Mouse (Mus musculus) CH12.LX (cell line): ENCODE measurements around the gene Fosb. TPM values are rescaled to one million over a fixed set of nuclear protein-coding genes. Genes with fewer than 3 reads are reported as not detected.
A peak's percentile ranks its signal among the peaks of the same experiment; 100 is the strongest.

ENCODE experiments used
- DNase-seq: peaks from one replicate; pipeline ENCODE4 v3.0.0-alpha.2; 2013; ENCODE audit errors: extremely low read depth
- H3K27ac ChIP-seq: 2 replicates; pipeline ENCODE4 v1.5.1; 2012; ENCODE audit warnings: low read depth, mild to moderate bottlenecking, control low read depth, moderate library complexity; ENCODE audit not compliant: insufficient read depth
- H3K27me3 ChIP-seq: replicated peaks from 2 replicates; pipeline ENCODE3; 2012; ENCODE audit warnings: inconsistent platforms
- H3K36me3 ChIP-seq, 2 experiments: replicated peaks in 1 of 2; 2 replicates each; pipeline versions ENCODE3 to v1.6.1; 2012; ENCODE audit warnings: inconsistent platforms in 1 of 2, low read length in 1 of 2, mild to moderate bottlenecking in 1 of 2, mixed read lengths in 1 of 2, moderate library complexity in 1 of 2; ENCODE audit not compliant: control insufficient read depth in 1 of 2, insufficient read depth in 1 of 2
- H3K4me1 ChIP-seq, 2 experiments: 2 replicates each; pipeline ENCODE4 v1.6.1; 2012; ENCODE audit warnings: inconsistent platforms in 1 of 2, moderate library complexity in 1 of 2; ENCODE audit not compliant: insufficient read depth in 2 of 2, control insufficient read depth in 1 of 2
- H3K4me2 ChIP-seq: 2 replicates; pipeline ENCODE4 v1.6.1; 2012; ENCODE audit warnings: low read depth, mild to moderate bottlenecking, control low read depth; ENCODE audit not compliant: poor library complexity, insufficient read depth, severe bottlenecking
- H3K4me3 ChIP-seq, 3 experiments: fragments of 150-350 bp in 1 of 3; sonication (generic) in 1 of 3; replicated peaks in 1 of 3; 2 replicates each; pipeline versions ENCODE3 to v1.5.1; 2011 to 2012; ENCODE audit warnings: low read depth in 2 of 3, low read length in 2 of 3, mild to moderate bottlenecking in 2 of 3, moderate library complexity in 2 of 3, control low read depth in 1 of 3, improper control_type of control experiment in 1 of 3, inconsistent platforms in 1 of 3, mixed read lengths in 1 of 3; ENCODE audit not compliant: poor library complexity in 1 of 3
- H3K79me2 ChIP-seq: replicated peaks from 2 replicates; pipeline ENCODE4 v1.6.1; 2012; ENCODE audit warnings: mild to moderate bottlenecking, moderate library complexity; ENCODE audit not compliant: control insufficient read depth, poor library complexity, insufficient read depth, severe bottlenecking; ENCODE audit errors: extremely low read depth
- H3K9ac ChIP-seq: 2 replicates; pipeline ENCODE4 v1.6.1; 2012; ENCODE audit warnings: low read depth, mild to moderate bottlenecking, control low read depth, moderate library complexity; ENCODE audit not compliant: insufficient read depth
- H3K9me3 ChIP-seq: replicated peaks from 2 replicates; pipeline ENCODE3; 2012; ENCODE audit warnings: low read length, inconsistent platforms, mixed read lengths
- BHLHE40 ChIP-seq: IDR thresholded peaks from 2 replicates; pipeline ENCODE4 v1.6.1; 2011; ENCODE audit warnings: mild to moderate bottlenecking, low read depth, low read length, improper control_type of control experiment
- CHD1 ChIP-seq: IDR thresholded peaks from 2 replicates; pipeline ENCODE4 v1.6.1; 2012; ENCODE audit warnings: low read depth, low read length, improper control_type of control experiment, inconsistent platforms
- CHD2 ChIP-seq: IDR thresholded peaks from 2 replicates; pipeline ENCODE4 v1.6.1; 2011; ENCODE audit warnings: low read length, improper control_type of control experiment
- E2F4 ChIP-seq: IDR thresholded peaks from 2 replicates; pipeline ENCODE4 v1.6.1; 2011; ENCODE audit warnings: low read depth, low read length, improper control_type of control experiment; ENCODE audit not compliant: insufficient replicate concordance
- ELF1 ChIP-seq: IDR thresholded peaks from 2 replicates; pipeline ENCODE4 v1.6.1; 2014; ENCODE audit warnings: low read depth, mild to moderate bottlenecking, inconsistent platforms, low read length, improper control_type of control experiment
- EP300 ChIP-seq: IDR thresholded peaks from 2 replicates; pipeline ENCODE4 v1.6.1; 2011; ENCODE audit warnings: low read length, improper control_type of control experiment
- ETS1 ChIP-seq: conservative IDR thresholded peaks from 2 replicates; pipeline ENCODE4 v1.6.1; 2012; ENCODE audit warnings: low read depth, mild to moderate bottlenecking, inconsistent platforms, low read length, improper control_type of control experiment, moderate library complexity
- IRF4 ChIP-seq: IDR thresholded peaks from 2 replicates; pipeline ENCODE4 v1.6.1; 2014; ENCODE audit warnings: low read depth, mild to moderate bottlenecking, inconsistent platforms, low read length, improper control_type of control experiment
- JUN ChIP-seq: IDR thresholded peaks from 2 replicates; pipeline ENCODE4 v1.6.1; 2011; ENCODE audit warnings: low read depth, mild to moderate bottlenecking, low read length, improper control_type of control experiment, moderate library complexity; ENCODE audit not compliant: insufficient read depth
- JUND ChIP-seq: conservative IDR thresholded peaks from 2 replicates; pipeline ENCODE4 v1.6.1; 2011; ENCODE audit warnings: low read depth, low read length, improper control_type of control experiment
- KAT2A ChIP-seq: IDR thresholded peaks from 2 replicates; pipeline ENCODE4 v1.6.1; 2012; ENCODE audit warnings: low read length, improper control_type of control experiment, inconsistent platforms; ENCODE audit not compliant: insufficient replicate concordance
- MAZ ChIP-seq: IDR thresholded peaks from 2 replicates; pipeline ENCODE4 v1.6.1; 2012; ENCODE audit warnings: low read depth, mild to moderate bottlenecking, inconsistent platforms, low read length, improper control_type of control experiment, moderate library complexity
- MEF2A ChIP-seq: IDR thresholded peaks from 2 replicates; pipeline ENCODE4 v1.6.1; 2014; ENCODE audit warnings: low read depth, mild to moderate bottlenecking, inconsistent platforms, low read length, improper control_type of control experiment, borderline replicate concordance
- MXI1 ChIP-seq: IDR thresholded peaks from 2 replicates; pipeline ENCODE4 v1.6.1; 2011; ENCODE audit warnings: mild to moderate bottlenecking, low read depth, low read length, improper control_type of control experiment
- MYC ChIP-seq: IDR thresholded peaks from 2 replicates; pipeline ENCODE4 v1.6.1; 2011; ENCODE audit warnings: low read depth, mild to moderate bottlenecking, improper control_type of control experiment, low read length
- NELFE ChIP-seq: IDR thresholded peaks from 2 replicates; pipeline ENCODE4 v1.6.1; 2011; ENCODE audit warnings: low read depth, low read length, improper control_type of control experiment
- NRF1 ChIP-seq: IDR thresholded peaks from 2 replicates; pipeline ENCODE4 v1.6.1; 2014; ENCODE audit warnings: low read depth, mild to moderate bottlenecking, inconsistent platforms, low read length, improper control_type of control experiment, moderate library complexity
- PAX5 ChIP-seq: IDR thresholded peaks from 2 replicates; pipeline ENCODE4 v1.6.1; 2012; ENCODE audit warnings: low read length, inconsistent platforms, mixed read lengths
- POLR2A ChIP-seq: IDR thresholded peaks from 2 replicates; pipeline ENCODE4 v1.6.1; 2011; ENCODE audit warnings: low read depth, mild to moderate bottlenecking, improper control_type of control experiment, low read length
- POLR2AphosphoS2 ChIP-seq: IDR thresholded peaks from 2 replicates; pipeline ENCODE4 v1.6.1; 2011; ENCODE audit warnings: low read depth, low read length, improper control_type of control experiment
- RAD21 ChIP-seq: IDR thresholded peaks from 2 replicates; pipeline ENCODE4 v1.6.1; 2011; ENCODE audit warnings: low read depth, mild to moderate bottlenecking, low read length, improper control_type of control experiment, moderate library complexity
- SIN3A ChIP-seq: IDR thresholded peaks from 2 replicates; pipeline ENCODE4 v1.6.1; 2012; ENCODE audit warnings: low read length, improper control_type of control experiment, inconsistent platforms
- TBP ChIP-seq: conservative IDR thresholded peaks from 2 replicates; pipeline ENCODE4 v1.6.1; 2011; ENCODE audit warnings: low read depth, low read length, improper control_type of control experiment
- TCF12 ChIP-seq: IDR thresholded peaks from 2 replicates; pipeline ENCODE4 v1.6.1; 2014; ENCODE audit warnings: low read depth, mild to moderate bottlenecking, inconsistent platforms, low read length, improper control_type of control experiment
- UBTF ChIP-seq: IDR thresholded peaks from 2 replicates; pipeline ENCODE4 v1.6.1; 2012; ENCODE audit warnings: low read depth, mild to moderate bottlenecking, inconsistent platforms, low read length, improper control_type of control experiment, moderate library complexity
- USF1 ChIP-seq: IDR thresholded peaks from 2 replicates; pipeline ENCODE4 v1.6.1; 2014; ENCODE audit warnings: low read depth, mild to moderate bottlenecking, inconsistent platforms, low read length, improper control_type of control experiment
- USF2 ChIP-seq: conservative IDR thresholded peaks from 2 replicates; pipeline ENCODE4 v1.6.1; 2011; ENCODE audit warnings: low read depth, low read length, improper control_type of control experiment
- ZKSCAN1 ChIP-seq: IDR thresholded peaks from 2 replicates; pipeline ENCODE4 v1.6.1; 2012; ENCODE audit warnings: low read depth, inconsistent platforms, low read length, improper control_type of control experiment, borderline replicate concordance
- ZNF384 ChIP-seq: IDR thresholded peaks from 2 replicates; pipeline ENCODE4 v1.6.1; 2012; ENCODE audit warnings: low read depth, low read length, improper control_type of control experiment, inconsistent platforms
- dilution Hi-C: fragments of 300-500 bp; cut with MboI; formaldehyde crosslinking; loops from 2 replicates; pipeline ENCODE4 v1.14.3; 2020; ENCODE audit warnings: low sequenced_read_pairs; ENCODE audit not compliant: extremely low pct_unique_long_range_greater_than_20kb, extremely low pct_ligation_motif_present
- in situ Hi-C: fragments of 300-500 bp; cut with MboI; formaldehyde crosslinking; loops from 3 replicates; pipeline ENCODE4 v1.14.3; 2019; ENCODE audit warnings: low sequenced_read_pairs, low pct_ligation_motif_present, low pct_unique_long_range_greater_than_20kb, mixed read lengths
- polyA plus RNA-seq: library from polyadenylated mRNA; unstranded; fragments of >175 nt; gene quantifications from 2 replicates; pipeline ENCODE4 v1.2.1, GENCODE M21; 2012; ENCODE audit warnings: low read depth; ENCODE audit not compliant: insufficient read length
- total RNA-seq, 2 experiments: library from RNA; depleted of rRNA; stranded (reverse); fragments of 300-350 nt in 1 of 2; fragments of >200 nt in 1 of 2; gene quantifications; 2 replicates each; pipeline ENCODE4 v1.2.3; 2012 to 2014

The Fosb gene
- total and polyA plus RNA-seq, 3 experiments = 0.08 to 0.56 TPM; not detected in 1

DNA sequence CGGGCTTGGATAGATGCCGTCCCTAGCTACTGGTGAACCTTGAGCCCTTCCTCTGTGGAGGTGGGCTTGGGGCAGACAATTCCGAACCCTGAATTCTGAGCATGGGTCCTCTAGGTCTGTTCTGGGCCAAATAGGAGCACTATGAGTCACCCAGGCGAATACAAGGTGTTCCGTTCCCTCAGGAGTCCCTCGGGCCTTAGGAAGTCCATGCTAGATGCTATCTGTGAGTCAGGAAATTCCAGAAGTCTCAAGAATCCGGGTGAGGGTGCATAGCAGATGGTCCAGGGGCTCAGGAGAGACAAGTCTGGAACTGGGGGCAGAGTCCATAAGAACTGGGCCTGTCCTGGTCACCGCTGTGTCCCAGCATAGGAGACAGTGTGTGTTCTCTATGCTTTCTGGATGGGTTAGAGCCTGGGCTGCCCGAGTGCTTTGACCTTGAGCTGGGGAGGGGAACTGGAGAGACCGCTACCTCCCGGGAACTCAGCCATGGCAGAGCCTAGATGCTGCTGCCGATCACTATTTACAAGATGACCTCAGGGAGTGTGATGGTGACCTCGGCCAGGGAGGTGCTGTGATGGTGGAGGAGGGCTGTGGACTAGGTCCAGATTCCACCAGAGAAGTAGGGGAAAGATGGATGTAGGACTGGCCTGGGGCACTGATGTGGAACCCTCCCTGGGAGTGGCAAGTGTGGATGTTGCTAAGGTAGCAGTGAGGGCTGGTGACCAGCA is 39.5 kb upstream of the Fosb start:
- Histone ChIP-seq H3K27me3 (no peaks in the 10 kb centered on the region), H3K36me3 (peaks cover 29 to 63% of the 10 kb centered on the region in 2 experiments), H3K4me1 (peaks cover 4 to 11% of the 10 kb centered on the region in 2 experiments; a peak in 3 of 4 replicates), H3K4me2 (no peak overlapping the region), H3K4me3 (no peak overlapping the region), H3K9ac (no peak overlapping the region), H3K27ac (no peak overlapping the region)
- dilution Hi-C loops = no loop called here
- TF ChIP-seq USF2 = no peak
- no peak for TF ChIP-seq ETS1
- TF ChIP-seq POLR2A = no peak
- TF ChIP-seq JUND = no peak
- no peak for TF ChIP-seq CHD2
- TF ChIP-seq TBP = no peak
- no peak for TF ChIP-seq ZKSCAN1
- TF ChIP-seq EP300 = no peak
- no peak for TF ChIP-seq BHLHE40
- TF ChIP-seq TCF12 = no peak
- TF ChIP-seq MAZ = no peak
- TF ChIP-seq E2F4 = no peak
- TF ChIP-seq RAD21 = no peak
- no peak for TF ChIP-seq USF1
- no peak for TF ChIP-seq MEF2A
- TF ChIP-seq MYC = no peak
- no peak for TF ChIP-seq SIN3A
- no peak for TF ChIP-seq POLR2AphosphoS2
- TF ChIP-seq, all 38 proteins: peak for 0
- no peak for DNase-seq
- in situ Hi-C loops = no loop called here
- no peaks in the 10 kb centered on the region for H3K79me2 ChIP-seq
- no peaks in the 10 kb centered on the region for H3K9me3 ChIP-seq

GRCm38 (mm10) chr7:19344938-19345471 is 35.2 kb upstream of the Fosb start:
- H3K4me2 ChIP-seq = peak overlapping the region; percentile 85
- H3K4me3 ChIP-seq = peak overlapping the region; percentile 60 to 71 (median 62)
- H3K79me2 ChIP-seq = no peaks in the 10 kb centered on the region
- H3K36me3 ChIP-seq = peaks cover 10 to 26% of the 10 kb centered on the region in 2 experiments
- H3K9ac ChIP-seq = peak overlapping the region; percentile 53
- in situ Hi-C loops = loop anchor here (5.0 kb wide), 1 partner anchor 38 kb away; no protein-coding TSS in a partner anchor
- peak overlapping the region; percentile 75 for H3K27ac ChIP-seq
- peaks cover 19% of the 10 kb centered on the region for H3K27me3 ChIP-seq
- H3K9me3 ChIP-seq = no peaks in the 10 kb centered on the region
- H3K4me1 ChIP-seq = peaks cover 4 to 37% of the 10 kb centered on the region in 2 experiments; a peak in 3 of 4 replicates
- dilution Hi-C loops = no loop called here
- peak; percentile 99 for DNase-seq
- TF ChIP-seq ZNF384 = no peak
- TF ChIP-seq POLR2A = peak; percentile 54; the same call in 1 of the 2 replicates
- TF ChIP-seq PAX5 = no peak
- TF ChIP-seq IRF4 = peak; percentile 59
- TF ChIP-seq MYC = no peak
- peak; percentile 70; the same call in 1 of the 2 replicates for TF ChIP-seq MEF2A
- peak; percentile 77 for TF ChIP-seq MXI1
- TF ChIP-seq USF1 = no peak
- TF ChIP-seq TBP = peak; percentile 73
- peak; percentile 85; the same call in 1 of the 2 replicates for TF ChIP-seq KAT2A
- peak; percentile 57; the same call in 1 of the 2 replicates for TF ChIP-seq E2F4
- TF ChIP-seq CHD2 = peak; percentile 61; the same call in 1 of the 2 replicates
- TF ChIP-seq USF2 = no peak
- TF ChIP-seq UBTF = 0 out of 2 replicates have a peak, but pooled peaks have one; percentile 29
- peak; percentile 86 for TF ChIP-seq ELF1
- 0 out of 2 replicates have a peak, but pooled peaks have one; percentile 6 for TF ChIP-seq NRF1
- TF ChIP-seq NELFE = peak; percentile 68
- TF ChIP-seq BHLHE40 = peak; percentile 6; the same call in 1 of the 2 replicates
- TF ChIP-seq EP300 = no peak
- no peak for TF ChIP-seq CHD1
- no peak for TF ChIP-seq JUN
